Mouse (Mus musculus) ZHBTc4 (cell line): ENCODE data around the gene Gm15737.

Source experiments
- DNase-seq: peaks from one replicate; pipeline ENCODE4 v3.0.0-alpha.2; 2011; ENCODE audit warnings: low read depth, low spot score

Gene Gm15737

GRCm38 (mm10) chr6:92874854-92875253 lies 5.7 kb downstream of the Gm15737 start:
- no peak for DNase-seq

GRCm38 (mm10) chr6:92875340-92875739 lies 6.2 kb downstream of the Gm15737 start:
- no peak for DNase-seq

GRCm38 (mm10) chr6:92876121-92876520 lies 7.0 kb downstream of the Gm15737 start:
- no peak for DNase-seq

- DNase-seq = no peak
Observed at GRCm38 (mm10) chr6:92877236-92877635, 8.1 kb downstream of the Gm15737 start.

GRCm38 (mm10) chr6:92878771-92879170 lies 9.6 kb downstream of the Gm15737 start:
- DNase-seq = no peak

- DNase-seq = no peak
Observed at GRCm38 (mm10) chr6:92879700-92880265, 10.6 kb downstream of the Gm15737 start.

GRCm38 (mm10) chr6:92882446-92882845 lies 13.3 kb downstream of the Gm15737 start:
- DNase-seq = no peak

- no peak for DNase-seq
Observed at GRCm38 (mm10) chr6:92883131-92883900, 14.2 kb downstream of the Gm15737 start.

GRCm38 (mm10) chr6:92891535-92891934 lies 22.4 kb downstream of the Gm15737 start:
- DNase-seq = no peak

- DNase-seq = no peak
Observed at GRCm38 (mm10) chr6:92904037-92904436, 34.9 kb downstream of the Gm15737 start.

- no peak for DNase-seq
Observed at GRCm38 (mm10) chr6:92904491-92904890, 35.3 kb downstream of the Gm15737 start.

GRCm38 (mm10) chr6:92905922-92906321 lies 36.8 kb downstream of the Gm15737 start:
- DNase-seq = peak; percentile 31

- DNase-seq = peak; percentile 56
Observed at GRCm38 (mm10) chr6:92909361-92909760, 40.2 kb downstream of the Gm15737 start.

GRCm38 (mm10) chr6:92910611-92911010 lies 41.5 kb downstream of the Gm15737 start:
- no peak for DNase-seq

- peak; percentile 26 for DNase-seq
Observed at GRCm38 (mm10) chr6:92920938-92921689, 52.0 kb downstream of the Gm15737 start.

GRCm38 (mm10) chr6:92921843-92922242 lies 52.7 kb downstream of the Gm15737 start:
- no peak for DNase-seq

- peak; percentile 38 for DNase-seq
Observed at GRCm38 (mm10) chr6:92924536-92924935, 55.4 kb downstream of the Gm15737 start.

GRCm38 (mm10) chr6:92928261-92928660 lies 59.1 kb downstream of the Gm15737 start:
- no peak for DNase-seq
